Mouse (Mus musculus): ENCODE results near the gene Gtpbp8. TPM values are rescaled to one million over a fixed set of nuclear protein-coding genes. Genes with fewer than 3 reads are reported as not detected.
A peak's percentile ranks its signal among the peaks of the same experiment; 100 is the strongest.

Gtpbp8 gene
- total RNA-seq (2021) (1 to 10 TPM; 8.1 to 9.9 TPM), polyA plus RNA-seq (2012; rRNA removed) (3.2 and 4.4 TPM in 2 replicates)
- long read RNA-seq, transcript Gtpbp8-204 (6 exons, 3,415 nt): major isoform, 10 of 13 reads
- long read RNA-seq, partial matches to known transcripts: 0 of 13 reads
- long read RNA-seq, other reads (novel, unspliced or antisense): 2 of 13 reads

GRCm38 (mm10) chr16:44745866-44746562 lies at the start of gene Gtpbp8:
TSS of gene Gtpbp8 (minus strand) at chr16:44746363.
- Histone ChIP-seq H3K36me3 (ENCODE audit: control insufficient read depth, insufficient read depth, low read length) (peaks cover 6% of the 10 kb centered on the region), H3K9ac (ENCODE audit: low read depth, low read length) (peak within 1 kb of the TSS; percentile 81), H3K4me3 (peak within 1 kb of the TSS; percentile 81), H3K79me2 (replicated peaks; ENCODE audit: control insufficient read depth, insufficient read depth, low read length) (peaks cover 2% of the 10 kb centered on the region), H3K4me1 (ENCODE audit: control insufficient read depth, insufficient read depth, low read length) (peaks cover 4% of the 10 kb centered on the region), H3K27ac (peak within 1 kb of the TSS; percentile 97), H3K27me3 (ENCODE audit: control insufficient read depth, insufficient read depth, low read length) (no peaks in the 10 kb centered on the region)
- peak; percentile 86 to 87 for DNase-seq
- TF ChIP-seq EP300 (IDR thresholded peaks at IDR 0.05; ENCODE audit: insufficient read depth, low read depth, low read length) (no peak), POLR2A (IDR thresholded peaks at IDR 0.05; ENCODE audit: insufficient read depth, low read depth, low read length) (peak; percentile 77)
- under 1% methylated on average over 47 of the region's 47 CpGs for WGBS
- intact Hi-C loops (cut with DNase I): loop anchor here (2.0 to 5.0 kb wide), 2 partner anchors 19 to 351 kb away; no protein-coding TSS in a partner anchor

DNA sequence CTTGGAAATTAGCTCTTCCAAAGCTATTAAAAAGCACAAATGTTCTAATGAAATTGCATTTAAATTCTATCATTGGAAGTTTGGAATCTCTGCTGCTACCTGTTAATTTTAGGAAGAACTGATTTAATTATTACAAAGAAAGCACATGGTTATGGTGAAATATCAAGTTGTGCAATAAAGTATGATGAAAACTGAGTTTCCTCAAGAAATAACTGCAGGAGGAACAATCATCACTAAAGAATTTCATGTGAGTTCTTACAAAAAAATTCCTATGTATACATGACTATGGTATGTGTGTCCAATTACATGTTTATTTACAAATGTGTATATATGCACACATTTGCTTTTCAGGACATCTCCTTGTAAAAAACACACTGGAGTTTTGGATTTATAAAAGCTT lies 48.3 kb upstream of the Gtpbp8 start:
- no peaks in the 10 kb centered on the region for H3K4me1 ChIP-seq (ENCODE audit: control insufficient read depth, insufficient read depth, low read length)
- no peak for DNase-seq
- H3K9ac ChIP-seq (ENCODE audit: low read depth, low read length): no peak overlapping the region
- TF ChIP-seq CTCF (IDR thresholded peaks at IDR 0.05): no peak
- no peak for TF ChIP-seq EP300 (IDR thresholded peaks at IDR 0.05; ENCODE audit: insufficient read depth, low read depth, low read length)
- no peak overlapping the region for H3K4me3 ChIP-seq
- H3K36me3 ChIP-seq (ENCODE audit: control insufficient read depth, insufficient read depth, low read length): no peaks in the 10 kb centered on the region
- H3K79me2 ChIP-seq (replicated peaks; ENCODE audit: control insufficient read depth, insufficient read depth, low read length): no peaks in the 10 kb centered on the region
- H3K27ac ChIP-seq: no peak overlapping the region
- intact Hi-C loops (cut with DNase I): no loop called here
- no peaks in the 10 kb centered on the region for H3K27me3 ChIP-seq (ENCODE audit: control insufficient read depth, insufficient read depth, low read length)

DNA sequence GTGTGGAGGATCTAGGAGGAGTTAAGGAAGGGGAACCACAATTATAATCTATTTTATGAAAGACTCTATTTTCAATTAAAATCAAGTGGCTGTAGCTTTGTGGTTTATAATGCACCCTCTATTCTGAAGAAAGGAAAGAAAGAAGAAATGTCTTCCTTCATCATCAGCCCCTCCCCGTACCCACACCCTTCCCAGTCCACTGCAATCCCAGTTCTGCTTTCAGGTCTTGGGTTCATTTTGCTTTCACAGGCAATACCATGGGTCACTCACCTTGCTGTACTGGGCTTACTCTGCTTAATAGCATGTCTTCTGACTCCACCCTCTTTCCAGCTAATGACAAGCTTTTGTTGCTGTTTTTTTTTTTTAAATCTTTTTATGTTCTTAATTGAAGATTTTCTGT lies 40.8 kb upstream of the Gtpbp8 start:
- Histone ChIP-seq H3K9ac (ENCODE audit: low read depth, low read length) (no peak overlapping the region), H3K4me3 (no peak overlapping the region), H3K27ac (no peak overlapping the region), H3K4me1 (ENCODE audit: control insufficient read depth, insufficient read depth, low read length) (no peaks in the 10 kb centered on the region), H3K36me3 (ENCODE audit: control insufficient read depth, insufficient read depth, low read length) (no peaks in the 10 kb centered on the region), H3K79me2 (replicated peaks; ENCODE audit: control insufficient read depth, insufficient read depth, low read length) (no peaks in the 10 kb centered on the region), H3K27me3 (ENCODE audit: control insufficient read depth, insufficient read depth, low read length) (no peaks in the 10 kb centered on the region)
- intact Hi-C loops (cut with DNase I): no loop called here
- TF ChIP-seq CTCF (IDR thresholded peaks at IDR 0.05): no peak
- no peak for TF ChIP-seq EP300 (IDR thresholded peaks at IDR 0.05; ENCODE audit: insufficient read depth, low read depth, low read length)
- TF ChIP-seq POLR2A (IDR thresholded peaks at IDR 0.05; ENCODE audit: insufficient read depth, low read depth, low read length): no peak
- WGBS: 82% methylated on average over 1 of the region's 1 CpGs
- DNase-seq: no peak

DNA sequence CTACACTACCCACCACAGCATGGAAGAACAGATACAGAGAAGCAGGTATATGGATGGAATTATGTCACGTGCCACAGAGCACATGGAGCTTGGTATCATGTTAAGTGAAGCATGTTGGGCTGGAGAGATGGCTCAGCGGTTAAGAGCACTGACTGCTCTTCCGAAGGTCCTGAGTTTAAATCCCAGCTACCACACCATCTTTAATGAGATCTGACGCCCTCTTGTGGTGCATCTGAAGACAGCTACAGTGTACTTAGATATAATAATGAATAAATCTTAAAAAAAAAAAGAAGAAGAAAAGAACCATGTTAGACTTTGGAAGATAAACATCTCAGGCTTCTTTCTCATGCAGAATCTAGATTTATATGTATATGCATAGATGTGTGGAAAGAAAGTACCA lies 34.6 kb upstream of the Gtpbp8 start:
- H3K36me3 ChIP-seq (ENCODE audit: control insufficient read depth, insufficient read depth, low read length): no peaks in the 10 kb centered on the region
- H3K4me1 ChIP-seq (ENCODE audit: control insufficient read depth, insufficient read depth, low read length): no peaks in the 10 kb centered on the region
- no peak for DNase-seq
- WGBS: 69% methylated on average over 4 of the region's 4 CpGs
- no peak overlapping the region for H3K4me3 ChIP-seq
- no peaks in the 10 kb centered on the region for H3K27me3 ChIP-seq (ENCODE audit: control insufficient read depth, insufficient read depth, low read length)
- H3K79me2 ChIP-seq (replicated peaks; ENCODE audit: control insufficient read depth, insufficient read depth, low read length): no peaks in the 10 kb centered on the region
- no peak overlapping the region for H3K9ac ChIP-seq (ENCODE audit: low read depth, low read length)
- no peak for TF ChIP-seq EP300 (IDR thresholded peaks at IDR 0.05; ENCODE audit: insufficient read depth, low read depth, low read length)
- TF ChIP-seq CTCF (IDR thresholded peaks at IDR 0.05): peak; percentile 13; the same call in 1 of the 2 replicates
- no peak for TF ChIP-seq POLR2A (IDR thresholded peaks at IDR 0.05; ENCODE audit: insufficient read depth, low read depth, low read length)
- no peak overlapping the region for H3K27ac ChIP-seq
- intact Hi-C loops (cut with DNase I): no loop called here

DNA sequence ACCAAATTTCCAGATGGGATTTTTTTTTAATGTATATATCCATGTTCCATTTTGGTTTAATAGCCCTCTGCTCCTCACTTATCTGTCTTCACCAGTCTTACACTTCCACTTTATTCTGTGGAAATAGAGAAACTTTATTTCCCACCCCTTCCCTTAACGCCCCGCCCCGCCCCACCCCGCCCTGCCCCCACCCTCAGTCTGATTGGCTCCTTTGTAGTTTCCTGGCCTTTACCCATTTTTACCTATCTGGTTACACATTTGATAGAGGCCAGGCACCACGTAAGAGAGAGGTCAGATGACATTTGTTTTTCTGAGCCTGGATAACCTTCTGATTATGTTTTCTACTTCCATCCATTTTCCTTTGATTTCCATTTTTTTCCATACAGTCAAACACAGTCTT lies 33.3 kb upstream of the Gtpbp8 start:
- TF ChIP-seq EP300 (IDR thresholded peaks at IDR 0.05; ENCODE audit: insufficient read depth, low read depth, low read length) (no peak), POLR2A (IDR thresholded peaks at IDR 0.05; ENCODE audit: insufficient read depth, low read depth, low read length) (no peak)
- no peaks in the 10 kb centered on the region for H3K4me1 ChIP-seq (ENCODE audit: control insufficient read depth, insufficient read depth, low read length)
- no peaks in the 10 kb centered on the region for H3K27me3 ChIP-seq (ENCODE audit: control insufficient read depth, insufficient read depth, low read length)
- H3K79me2 ChIP-seq (replicated peaks; ENCODE audit: control insufficient read depth, insufficient read depth, low read length): no peaks in the 10 kb centered on the region
- H3K36me3 ChIP-seq (ENCODE audit: control insufficient read depth, insufficient read depth, low read length): no peaks in the 10 kb centered on the region
- H3K4me3 ChIP-seq: no peak overlapping the region
- no peak overlapping the region for H3K27ac ChIP-seq
- H3K9ac ChIP-seq (ENCODE audit: low read depth, low read length): no peak overlapping the region
- intact Hi-C loops (cut with DNase I): no loop called here
- no peak for DNase-seq
- 91% methylated on average over 5 of the region's 5 CpGs for WGBS

DNA sequence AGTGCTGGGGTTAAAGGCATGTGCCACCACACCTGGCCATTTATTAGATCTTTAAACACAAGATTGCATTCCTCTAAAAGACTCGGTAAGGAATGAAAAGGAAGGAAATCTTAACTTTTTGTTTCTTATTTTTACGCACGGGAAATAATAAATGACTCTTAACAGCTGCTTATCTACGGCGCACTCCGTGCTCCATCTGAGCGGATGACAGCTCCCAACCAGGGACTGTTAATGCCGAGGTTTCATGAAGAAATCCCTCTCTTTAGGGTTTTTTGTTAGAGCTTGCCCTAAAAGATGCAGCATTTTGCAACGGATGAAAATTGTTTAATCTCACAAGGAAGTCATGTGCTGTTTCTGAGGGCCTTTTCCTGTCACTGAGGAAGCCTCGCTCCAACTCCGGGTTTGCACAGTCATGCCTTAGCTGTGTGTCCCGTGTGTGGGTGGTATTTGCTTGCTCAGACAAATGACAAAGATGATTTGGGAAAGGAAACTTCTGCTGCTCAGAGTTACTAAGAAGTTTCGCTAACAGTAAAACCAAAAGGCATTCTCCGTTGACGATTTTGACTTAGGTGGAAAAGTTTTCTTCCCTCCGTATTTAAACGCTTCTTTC lies 32.5 kb upstream of the Gtpbp8 start:
- TF ChIP-seq EP300 (IDR thresholded peaks at IDR 0.05; ENCODE audit: insufficient read depth, low read depth, low read length) (no peak), POLR2A (IDR thresholded peaks at IDR 0.05; ENCODE audit: insufficient read depth, low read depth, low read length) (no peak), CTCF (IDR thresholded peaks at IDR 0.05) (no peak)
- Histone ChIP-seq H3K9ac (ENCODE audit: low read depth, low read length) (no peak overlapping the region), H3K27me3 (ENCODE audit: control insufficient read depth, insufficient read depth, low read length) (no peaks in the 10 kb centered on the region), H3K4me3 (peak overlapping the region; percentile 26; the same call in 1 of the 2 replicates), H3K36me3 (ENCODE audit: control insufficient read depth, insufficient read depth, low read length) (no peaks in the 10 kb centered on the region), H3K79me2 (replicated peaks; ENCODE audit: control insufficient read depth, insufficient read depth, low read length) (no peaks in the 10 kb centered on the region), H3K27ac (peak overlapping the region; percentile 20; the same call in 1 of the 2 replicates), H3K4me1 (ENCODE audit: control insufficient read depth, insufficient read depth, low read length) (no peaks in the 10 kb centered on the region)
- intact Hi-C loops (cut with DNase I): no loop called here
- peak; percentile 22 to 54 for DNase-seq
- 29% methylated on average over 17 of the region's 17 CpGs for WGBS
